Mouse (Mus musculus) G1E (cell line): Measurements from ENCODE around the gene Stab2.

Experiments
- CTCF ChIP-seq: IDR thresholded peaks from 2 replicates; pipeline ENCODE4 v1.5.1; 2012; ENCODE audit warnings: low read depth, low read length, inconsistent platforms, mixed read lengths
- GATA1 ChIP-seq: IDR thresholded peaks from 2 replicates; pipeline ENCODE4 v1.6.1; 2012; ENCODE audit warnings: borderline replicate concordance, low read length, inconsistent platforms, mixed read lengths
- TAL1 ChIP-seq: conservative IDR thresholded peaks from 2 replicates; pipeline ENCODE4 v1.6.1; 2012; ENCODE audit warnings: low read depth, low read length, inconsistent platforms, mixed read lengths

- TF ChIP-seq TAL1 (no peak), GATA1 (no peak), CTCF (no peak)
Measured at GRCm38 (mm10) chr10:86971680-86972502, 35.9 kb downstream of the Stab2 start.
